Mouse (Mus musculus) stomach, adult 2 months (tissue): ENCODE measurements around the gene Scgb2b11. TPM values are rescaled to one million over a fixed set of nuclear protein-coding genes. Genes with fewer than 3 reads are reported as not detected.

Experiments
- polyA plus RNA-seq: library from polyadenylated mRNA; depleted of rRNA; stranded (reverse); fragments of >200 nt; gene quantifications from 2 replicates; pipeline ENCODE4 v1.2.3, GENCODE M21; 2012; rRNA removed

The Scgb2b11 gene
- polyA plus RNA-seq = not detected in 2 replicates

DNA sequence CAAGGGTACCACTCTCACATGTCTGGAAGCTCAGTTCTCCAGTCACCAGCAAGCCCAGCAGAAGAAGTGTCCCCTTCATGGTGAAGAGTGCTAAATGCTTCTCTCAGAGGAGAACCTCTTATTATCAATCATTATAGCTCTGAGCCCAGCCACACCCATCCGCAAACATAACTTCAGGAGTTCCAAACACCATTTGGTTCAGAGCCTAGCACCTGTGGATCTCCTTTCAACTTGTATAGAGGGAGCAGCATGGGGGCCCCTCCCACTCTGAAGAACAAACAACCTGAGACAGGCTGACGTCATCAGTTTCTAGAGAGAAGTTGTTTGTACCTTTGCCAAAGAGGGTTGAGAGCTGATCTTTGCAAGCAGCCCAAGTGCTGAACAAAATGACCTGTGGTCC, at the start of gene Scgb2b11:
Scgb2b11 (minus strand) TSS at position 101 of the 400 bp plus-strand sequence.

DNA sequence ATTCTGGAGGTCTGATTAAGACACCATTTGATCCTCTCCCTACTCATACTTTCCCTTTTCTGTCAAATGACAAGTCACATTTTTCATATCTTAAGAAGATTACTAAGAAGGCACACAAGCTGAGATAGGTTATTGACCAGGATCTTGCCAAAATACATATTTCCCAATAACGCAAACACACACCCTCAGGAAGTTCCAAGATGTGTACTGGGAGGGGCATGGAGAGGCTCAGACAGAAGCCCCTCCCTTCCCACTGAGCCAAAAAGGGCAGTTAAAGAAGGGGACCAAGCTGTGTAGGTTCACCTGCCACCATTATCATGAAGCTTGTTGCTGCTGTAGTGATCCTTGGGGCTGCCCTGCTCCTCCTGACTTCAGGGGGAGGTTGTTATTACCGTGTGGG, 11.6 kb upstream of the Scgb2b11 start, which contains the start of gene Scgb1b11:
Scgb1b11 (plus strand) TSS at position 301 of the 400 bp plus-strand sequence.

Other genes with a start within 250 kb of the Scgb2b11 start
- not detected in 2 replicates for gene Scgb1b10, start 110.3 kb downstream of the Scgb2b11 start, polyA plus RNA-seq
- gene Scgb1b11, start 11.7 kb upstream of the Scgb2b11 start, polyA plus RNA-seq = not detected in 2 replicates
- not detected in 2 replicates for gene Scgb2b12, start 116.1 kb upstream of the Scgb2b11 start, polyA plus RNA-seq
- not detected in 2 replicates for gene Scgb1b12, start 123.0 kb upstream of the Scgb2b11 start, polyA plus RNA-seq
- not detected in 2 replicates for gene Scgb1b29, start 230.4 kb upstream of the Scgb2b11 start, polyA plus RNA-seq